Mouse (Mus musculus) thymus, adult 18-20 months (tissue): ENCODE data around the gene Srm.

Experiments
- DNase-seq, 2 experiments: peaks; one replicate each; pipeline ENCODE4 v3.0.0; 2022; ENCODE audit warnings: mixed read lengths in 2 of 2

The Srm gene

GRCm38 (mm10) chr4:148591171-148591630, at the start of gene Srm:
TSS of gene Srm (plus strand) at chr4:148591503.
- peak; percentile 96 for DNase-seq

DNA sequence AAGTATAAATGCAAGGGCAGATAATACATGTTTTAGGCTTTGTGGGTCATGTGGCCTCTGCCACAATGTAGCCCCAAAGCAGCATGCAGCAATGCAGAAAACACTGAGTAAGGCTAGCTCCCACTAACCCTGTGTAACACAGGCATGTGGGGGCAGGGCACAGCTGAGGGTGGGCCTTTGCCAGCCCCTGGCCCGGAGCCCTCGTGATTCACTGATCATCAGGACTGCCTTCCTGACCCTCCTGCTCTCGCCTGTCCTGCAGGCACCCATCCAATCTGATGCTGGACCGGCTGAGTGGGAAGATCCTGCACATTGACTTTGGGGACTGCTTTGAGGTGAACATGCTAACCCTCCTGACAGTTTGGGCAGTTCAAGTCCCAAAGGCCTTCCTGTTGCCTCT, 42.2 kb upstream of the Srm start:
- DNase-seq, result no peak

GRCm38 (mm10) chr4:148557766-148558165, 33.5 kb upstream of the Srm start:
- DNase-seq, result no peak

GRCm38 (mm10) chr4:148558297-148559000, 32.9 kb upstream of the Srm start, which contains the start of gene Exosc10:
TSS of gene Exosc10 (plus strand) at chr4:148558429.
- peak; percentile 70 to 77 for DNase-seq

DNA sequence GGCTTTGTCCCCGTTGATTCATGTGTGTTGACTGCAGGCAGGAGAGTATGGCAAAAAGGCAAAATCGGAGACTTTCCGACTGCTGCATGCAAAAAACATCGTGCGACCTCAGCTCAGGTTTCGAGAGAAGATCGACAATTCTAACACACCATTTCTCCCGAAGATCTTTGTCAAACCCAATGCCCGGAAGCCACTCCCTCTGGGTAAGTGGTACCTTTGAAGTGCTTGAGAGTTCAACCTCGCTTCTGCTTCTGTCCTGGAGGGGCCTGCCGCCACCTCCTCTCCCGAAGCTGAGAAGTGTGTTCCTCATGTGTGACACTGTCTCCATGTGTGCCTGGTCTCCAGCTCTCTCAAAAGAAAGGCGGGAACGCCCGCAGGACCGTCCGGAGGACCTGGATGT, 28.6 kb upstream of the Srm start:
- DNase-seq, result no peak

- DNase-seq, result no peak
Measured at GRCm38 (mm10) chr4:148563595-148563994, 27.7 kb upstream of the Srm start.

DNA sequence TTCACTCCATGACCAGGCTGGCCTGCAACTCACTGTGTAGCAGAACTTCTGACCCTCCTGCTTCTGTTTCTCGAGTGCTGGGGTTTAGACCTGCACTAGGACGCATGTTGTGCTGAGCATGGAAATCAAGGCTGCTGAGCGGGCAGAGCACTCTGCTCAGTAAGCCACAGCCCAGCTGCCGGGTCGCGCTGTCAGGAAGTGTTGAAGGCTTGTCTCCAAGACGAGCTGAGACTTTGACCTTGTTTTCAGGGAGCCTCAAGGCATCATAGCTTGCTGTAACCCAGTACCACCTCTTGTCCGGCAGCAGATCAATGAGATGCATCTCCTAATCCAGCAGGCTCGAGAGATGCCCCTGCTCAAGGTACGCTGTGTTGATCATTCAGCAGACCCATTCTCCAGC, 21.2 kb upstream of the Srm start:
- DNase-seq, result no peak

GRCm38 (mm10) chr4:148570693-148571295, 20.5 kb upstream of the Srm start:
- no peak for DNase-seq

GRCm38 (mm10) chr4:148573222-148573621, 18.1 kb upstream of the Srm start:
- no peak for DNase-seq

- no peak for DNase-seq
Measured at GRCm38 (mm10) chr4:148580765-148581164, 10.5 kb upstream of the Srm start.

DNA sequence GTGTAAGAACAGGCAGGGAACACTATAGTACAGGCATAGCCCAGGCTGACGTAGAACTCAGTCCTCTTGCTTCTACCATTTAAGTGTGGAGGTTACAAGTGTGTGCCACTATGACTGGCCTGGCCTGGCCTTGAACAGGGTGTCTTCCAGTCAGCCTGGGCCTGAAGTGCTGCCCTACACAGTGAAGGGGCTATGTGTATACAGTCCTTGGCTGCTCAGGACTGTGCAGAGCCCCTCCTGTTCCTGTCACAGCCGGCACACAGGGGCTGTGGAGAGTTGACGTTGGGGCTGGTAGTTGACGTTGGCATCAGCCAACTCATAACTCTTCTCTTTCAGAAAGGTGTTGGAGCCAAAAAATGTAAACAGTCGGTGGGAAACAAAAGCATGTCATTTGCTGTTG, 9.9 kb upstream of the Srm start:
- DNase-seq, result no peak

DNA sequence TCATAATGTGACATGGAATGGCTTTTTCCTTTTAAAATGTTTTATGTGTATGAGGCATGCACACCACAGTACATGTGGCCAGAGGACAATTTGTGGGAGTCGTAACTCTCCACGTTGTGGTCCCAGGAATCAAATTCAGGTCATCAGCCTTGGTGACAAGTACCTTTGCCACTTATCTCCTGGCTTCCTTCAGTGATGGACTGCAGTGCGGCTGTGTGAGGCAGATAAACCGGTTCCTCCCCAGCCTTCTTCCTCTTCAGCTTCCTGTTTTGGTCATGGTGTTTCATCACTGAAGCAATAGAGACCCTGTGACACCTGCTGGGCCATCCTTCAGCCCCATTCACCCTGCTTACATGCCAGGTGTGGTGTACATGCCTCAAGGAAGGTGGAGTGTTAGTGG, 8.0 kb upstream of the Srm start:
- DNase-seq, result no peak

- DNase-seq, result no peak
Measured at GRCm38 (mm10) chr4:148586648-148587047, 4.7 kb upstream of the Srm start.

GRCm38 (mm10) chr4:148588793-148589192, 2.5 kb upstream of the Srm start:
- DNase-seq, result no peak

- no peak for DNase-seq
Measured at GRCm38 (mm10) chr4:148589565-148589964, 1.7 kb upstream of the Srm start.

DNA sequence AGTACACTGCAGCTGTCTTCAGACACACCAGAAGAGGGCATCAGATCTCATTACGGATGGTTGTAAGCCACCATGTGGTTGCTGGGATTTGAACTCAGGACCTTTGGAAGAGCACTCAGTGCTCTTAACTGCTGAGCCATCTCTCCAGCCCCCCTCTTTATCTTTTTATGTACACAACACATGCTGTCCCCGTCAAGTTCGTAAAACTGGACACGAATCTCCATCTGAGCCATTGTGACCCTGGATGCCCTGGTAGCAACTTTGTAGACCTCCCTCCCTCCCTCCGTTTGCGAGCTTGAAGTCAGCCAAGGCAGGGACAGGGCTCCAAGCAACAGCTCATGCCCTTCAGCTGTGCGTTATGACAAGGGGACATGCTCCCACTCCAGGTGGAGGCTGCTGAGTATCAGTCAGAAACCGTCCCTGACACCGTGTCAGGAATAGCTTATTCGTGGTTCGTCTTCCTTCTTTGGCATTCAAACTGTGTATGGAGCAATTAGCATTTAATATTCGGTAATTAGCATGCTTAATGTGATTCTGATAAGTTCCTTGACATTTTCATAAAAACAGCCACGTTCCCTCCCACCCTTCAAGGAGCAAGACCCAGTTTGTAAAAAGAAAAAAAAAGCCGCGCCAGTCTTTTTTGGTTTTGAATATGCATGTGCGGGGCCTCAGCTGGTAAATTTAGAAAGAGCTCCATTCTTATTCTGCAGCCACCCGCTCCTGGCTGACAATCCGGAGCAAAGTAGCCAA, 707 bp upstream of the Srm start:
- no peak for DNase-seq

GRCm38 (mm10) chr4:148591637-148592380, 506 bp downstream of the Srm start:
- DNase-seq, result no peak

DNA sequence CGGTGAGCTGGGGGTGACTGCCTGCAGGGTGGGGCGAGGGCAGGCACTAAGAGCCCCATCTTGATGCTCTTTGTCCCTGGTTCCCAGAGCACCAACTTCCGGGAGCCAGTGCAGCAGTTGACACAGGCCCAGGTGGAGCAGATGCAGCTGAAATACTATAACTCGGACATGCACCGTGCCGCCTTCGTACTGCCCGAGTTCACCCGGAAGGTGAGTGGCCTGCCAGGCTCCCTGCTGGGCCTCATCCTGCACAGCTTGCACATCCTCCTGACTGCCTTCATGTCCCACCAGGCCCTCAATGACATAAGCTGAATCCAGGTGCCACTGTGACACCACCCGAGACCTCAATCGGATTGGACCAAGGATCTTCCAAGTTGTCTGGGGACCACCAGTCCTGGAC, 2.7 kb downstream of the Srm start:
- DNase-seq, result no peak

DNA sequence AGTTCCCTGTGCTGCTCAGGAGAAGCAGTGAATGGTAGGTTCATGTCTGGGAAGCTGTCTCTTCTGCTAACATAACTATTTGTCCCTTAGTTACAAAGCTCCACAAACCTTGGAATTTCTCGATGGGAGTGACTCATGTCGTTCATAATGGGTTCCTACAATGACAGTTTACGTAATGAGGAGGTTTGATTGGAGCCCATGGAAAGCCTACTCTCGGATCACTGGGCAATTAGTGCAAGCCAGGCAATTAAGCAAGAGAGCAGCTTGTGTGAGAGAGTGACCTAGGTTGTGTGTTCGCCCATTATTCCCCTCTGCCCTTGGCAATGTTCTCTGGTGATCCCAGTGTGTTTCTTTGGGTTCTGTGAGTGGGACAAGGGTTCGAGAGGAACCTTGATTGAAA, 4.6 kb downstream of the Srm start:
- no peak for DNase-seq

- no peak for DNase-seq
Measured at GRCm38 (mm10) chr4:148596731-148597130, 5.4 kb downstream of the Srm start.

DNA sequence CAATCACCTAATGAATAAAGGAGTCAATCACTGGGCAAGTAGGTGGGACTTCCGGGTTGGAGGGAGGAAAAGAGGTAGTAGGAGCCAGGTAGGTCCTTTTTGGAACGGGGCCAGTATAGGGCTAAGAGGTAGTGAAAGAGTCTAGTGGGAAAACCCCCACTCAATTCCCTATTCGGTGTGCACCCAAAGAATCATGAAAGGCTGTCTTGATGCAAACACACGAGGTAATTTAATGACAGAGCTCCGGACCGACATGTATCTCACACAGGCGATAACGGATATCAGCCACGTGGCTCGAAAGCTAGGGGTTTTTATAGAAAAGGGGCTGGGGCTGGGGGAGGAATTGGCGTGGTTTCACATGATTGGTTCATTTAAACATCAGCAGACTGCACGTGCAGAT, 7.5 kb downstream of the Srm start:
- DNase-seq, result no peak

- no peak for DNase-seq
Measured at GRCm38 (mm10) chr4:148600316-148600715, 9.0 kb downstream of the Srm start.

DNA sequence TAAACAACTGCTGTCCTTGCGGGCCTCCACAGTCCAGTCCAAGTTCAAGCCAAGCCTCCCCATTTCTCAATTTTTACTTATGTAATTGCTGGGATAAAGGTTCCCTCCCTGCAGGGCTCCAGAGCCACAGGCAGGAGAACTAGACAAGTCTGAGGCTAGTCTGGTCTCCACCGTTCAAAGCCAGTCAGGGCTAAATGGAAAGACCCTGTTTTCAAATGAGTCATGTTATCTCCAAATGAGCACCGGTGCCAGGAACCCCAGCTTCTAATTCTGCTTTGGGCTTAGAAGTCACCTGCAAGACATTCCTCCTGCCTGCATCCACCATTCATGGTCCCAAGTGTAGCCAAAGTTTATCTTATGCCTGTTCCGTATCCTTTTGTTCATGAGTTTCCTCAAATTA, 10.6 kb downstream of the Srm start:
- no peak for DNase-seq
